Mouse (Mus musculus) intestine, embryonic 14.5 days (tissue): Measurements from ENCODE around the gene Cd24a. TPM values are rescaled to one million over a fixed set of nuclear protein-coding genes. Genes with fewer than 3 reads are reported as not detected.

ENCODE experiments used
- ATAC-seq: fragments of 200-750 bp; cut with Nextera tagmentation; replicated peaks from 2 replicates; pipeline ENCODE4 v1.8.0; 2017; ENCODE audit warnings: low read depth, moderate number of reproducible peaks, moderate TSS enrichment, moderate library complexity; ENCODE audit not compliant: low FRiP score, low TSS enrichment
- DNase-seq: peaks from one replicate; pipeline ENCODE4 v3.0.0-alpha.2; 2018; ENCODE audit warnings: low spot score
- H3K27ac ChIP-seq: fragments of 300-500 bp; sonication (generic); 2 replicates; pipeline ENCODE4 v1.5.1; 2014; ENCODE audit warnings: low read depth, mild to moderate bottlenecking, control low read depth
- H3K27me3 ChIP-seq: fragments of 300-500 bp; sonication (generic); replicated peaks from 2 replicates; pipeline ENCODE4 v1.6.1; 2014; ENCODE audit warnings: low read length, control low read depth; ENCODE audit not compliant: control insufficient read depth, insufficient read depth
- H3K36me3 ChIP-seq: fragments of 300-500 bp; sonication (generic); 2 replicates; pipeline ENCODE4 v1.6.1; 2014; ENCODE audit warnings: low read length, control low read depth; ENCODE audit not compliant: control insufficient read depth, insufficient read depth
- H3K4me1 ChIP-seq: fragments of 300-500 bp; sonication (generic); replicated peaks from 2 replicates; pipeline ENCODE4 v1.6.1; 2014; ENCODE audit warnings: low read length, control low read depth, mixed read lengths; ENCODE audit not compliant: control insufficient read depth, insufficient read depth
- H3K4me2 ChIP-seq: fragments of 300-500 bp; sonication (generic); 2 replicates; pipeline ENCODE4 v1.6.1; 2014; ENCODE audit warnings: low read length
- H3K4me3 ChIP-seq: fragments of 300-500 bp; sonication (generic); 2 replicates; pipeline ENCODE4 v1.5.1; 2014; ENCODE audit warnings: low read depth, low read length, control low read depth, mixed read lengths
- H3K9ac ChIP-seq: fragments of 300-500 bp; sonication (generic); 2 replicates; pipeline ENCODE4 v1.6.1; 2014; ENCODE audit warnings: mild to moderate bottlenecking, low read length
- H3K9me3 ChIP-seq: fragments of 300-500 bp; sonication (generic); 2 replicates; pipeline ENCODE4 v1.6.1; 2016; ENCODE audit warnings: low read length, control low read depth; ENCODE audit not compliant: control insufficient read depth
- WGBS: fragments of 180-500 bp; shearing (Covaris S2); extraction: QIAGEN DNeasy Blood & Tissue Kit; methylation state at CpG from one replicate; pipeline ENCODE4 v1.1.7; 2014; 5-methylcytosine and 5-hydroxymethylcytosine counted together
- polyA plus RNA-seq: library from polyadenylated mRNA; unstranded; fragments of >200 nt; fragmentation: Nextera tagmentation; extraction: Ambion mirVana; gene quantifications from 2 replicates; pipeline ENCODE4 v1.2.1, GENCODE M21; 2014

The Cd24a gene
- polyA plus RNA-seq, 1 experiment from 2014 or later, result 254 TPM

- ATAC-seq (no peak), DNase-seq (no peak)
- 84% methylated on average over 5 of the region's 5 CpGs for WGBS
Observed at GRCm38 (mm10) chr10:43593182-43593581, 15.1 kb downstream of the Cd24a start.

GRCm38 (mm10) chr10:43594187-43594586 lies 16.1 kb downstream of the Cd24a start:
- H3K27me3 ChIP-seq, result no peaks in the 10 kb centered on the region
- ATAC-seq (no peak), DNase-seq (no peak)
- H3K9ac ChIP-seq, result no peak overlapping the region
- H3K36me3 ChIP-seq, result no peaks in the 10 kb centered on the region
- H3K4me3 ChIP-seq, result no peak overlapping the region
- no peak overlapping the region for H3K4me2 ChIP-seq
- WGBS, result 88% methylated on average over 2 of the region's 2 CpGs
- no peaks in the 10 kb centered on the region for H3K9me3 ChIP-seq
- 0 out of 2 replicates have a peak, but pooled peaks cover 1% of the 10 kb centered on the region for H3K4me1 ChIP-seq
- no peak overlapping the region for H3K27ac ChIP-seq

More at GRCm38 (mm10) chr10:43593182-43593581, 15.1 kb downstream of the Cd24a start:
- Histone ChIP-seq H3K36me3 (no peaks in the 10 kb centered on the region), H3K4me2 (no peak overlapping the region), H3K27me3 (no peaks in the 10 kb centered on the region), H3K9me3 (no peaks in the 10 kb centered on the region), H3K4me1 (0 out of 2 replicates have a peak, but pooled peaks cover 3% of the 10 kb centered on the region), H3K9ac (no peak overlapping the region), H3K27ac (no peak overlapping the region), H3K4me3 (no peak overlapping the region)

GRCm38 (mm10) chr10:43594894-43595293 lies 16.8 kb downstream of the Cd24a start:
- Histone ChIP-seq H3K4me1 (no peaks in the 10 kb centered on the region), H3K9me3 (no peaks in the 10 kb centered on the region), H3K4me2 (no peak overlapping the region), H3K9ac (no peak overlapping the region), H3K27me3 (no peaks in the 10 kb centered on the region), H3K36me3 (no peaks in the 10 kb centered on the region), H3K4me3 (no peak overlapping the region), H3K27ac (no peak overlapping the region)
- DNase-seq (no peak), ATAC-seq (no peak)
- 76% methylated on average over 3 of the region's 3 CpGs for WGBS

GRCm38 (mm10) chr10:43598067-43598726 lies 20.1 kb downstream of the Cd24a start:
- DNase-seq, result no peak
- Histone ChIP-seq H3K4me3 (no peak overlapping the region), H3K9ac (no peak overlapping the region), H3K27me3 (no peaks in the 10 kb centered on the region), H3K27ac (no peak overlapping the region), H3K4me2 (no peak overlapping the region), H3K4me1 (peaks cover 10% of the 10 kb centered on the region), H3K36me3 (no peaks in the 10 kb centered on the region), H3K9me3 (no peaks in the 10 kb centered on the region)
- 81% methylated on average over 2 of the region's 2 CpGs for WGBS
- ATAC-seq, result no peak

- WGBS, result 82% methylated on average over 1 of the region's 1 CpGs
- DNase-seq (no peak), ATAC-seq (no peak)
- H3K36me3 ChIP-seq, result no peaks in the 10 kb centered on the region
- H3K9ac ChIP-seq, result no peak overlapping the region
- H3K27me3 ChIP-seq, result no peaks in the 10 kb centered on the region
- H3K9me3 ChIP-seq, result no peaks in the 10 kb centered on the region
- H3K4me1 ChIP-seq, result peaks cover 20% of the 10 kb centered on the region
- H3K4me2 ChIP-seq, result peak overlapping the region; percentile 9; the same call in 1 of the 2 replicates
- no peak overlapping the region for H3K4me3 ChIP-seq
- peak overlapping the region; percentile 57; the same call in 1 of the 2 replicates for H3K27ac ChIP-seq
Observed at GRCm38 (mm10) chr10:43601039-43601438, 23.0 kb downstream of the Cd24a start.

- 22% methylated on average over 14 of the region's 14 CpGs for WGBS
- Histone ChIP-seq H3K9me3 (no peaks in the 10 kb centered on the region), H3K4me2 (peak overlapping the region; percentile 9), H3K9ac (no peak overlapping the region), H3K4me3 (no peak overlapping the region), H3K27ac (peak overlapping the region; percentile 57), H3K27me3 (no peaks in the 10 kb centered on the region), H3K4me1 (peaks cover 20% of the 10 kb centered on the region), H3K36me3 (no peaks in the 10 kb centered on the region)
- ATAC-seq, result no peak
- no peak for DNase-seq
Observed at GRCm38 (mm10) chr10:43601511-43602396, 23.7 kb downstream of the Cd24a start.

GRCm38 (mm10) chr10:43603975-43604686 lies 26.0 kb downstream of the Cd24a start:
- Histone ChIP-seq H3K4me3 (no peak overlapping the region), H3K4me1 (peaks cover 20% of the 10 kb centered on the region), H3K27me3 (no peaks in the 10 kb centered on the region), H3K27ac (peak overlapping the region; percentile 23; the same call in 1 of the 2 replicates), H3K4me2 (peak overlapping the region; percentile 9; the same call in 1 of the 2 replicates), H3K9me3 (no peaks in the 10 kb centered on the region), H3K9ac (no peak overlapping the region), H3K36me3 (no peaks in the 10 kb centered on the region)
- ATAC-seq (peak; percentile 26; the same call in 1 of the 2 replicates), DNase-seq (no peak)
- 80% methylated on average over 4 of the region's 4 CpGs for WGBS

- ATAC-seq (peak; percentile 33; the same call in 1 of the 2 replicates), DNase-seq (no peak)
- H3K9ac ChIP-seq, result no peak overlapping the region
- H3K36me3 ChIP-seq, result no peaks in the 10 kb centered on the region
- H3K4me2 ChIP-seq, result peak overlapping the region; percentile 9; the same call in 1 of the 2 replicates
- H3K4me3 ChIP-seq, result no peak overlapping the region
- no peaks in the 10 kb centered on the region for H3K27me3 ChIP-seq
- WGBS, result 35% methylated on average over 10 of the region's 10 CpGs
- peaks cover 20% of the 10 kb centered on the region for H3K4me1 ChIP-seq
- peak overlapping the region; percentile 23; the same call in 1 of the 2 replicates for H3K27ac ChIP-seq
- H3K9me3 ChIP-seq, result no peaks in the 10 kb centered on the region
Observed at GRCm38 (mm10) chr10:43604687-43605250, 26.7 kb downstream of the Cd24a start.
